Mouse (Mus musculus) liver, embryonic 14.5 days (tissue): ENCODE measurements at regions not wholly inside any gene's neighbourhood (a gene's known extent, or its start where the extent isn't known, plus 50 kb on each side); places are given as distances from the start of the nearest gene placed in this dataset.

Experiments
- CTCF ChIP-seq: IDR thresholded peaks from 2 replicates; pipeline ENCODE4 v1.5.1; 2016; ENCODE audit warnings: antibody characterized with exemption, low read depth, control low read depth
- EP300 ChIP-seq: IDR thresholded peaks from 2 replicates; pipeline ENCODE4 v1.6.1; 2016; ENCODE audit warnings: antibody characterized with exemption, low read depth

- TF ChIP-seq EP300 = no peak
- TF ChIP-seq CTCF = no peak
Observed at GRCm38 (mm10) chr5:46901909-46902308, 1044.5 kb upstream of the Lcorl start.
